Mouse (Mus musculus) liver, embryonic 15.5 days (tissue): ENCODE data around the gene Serping1. TPM values are rescaled to one million over a fixed set of nuclear protein-coding genes. Genes with fewer than 3 reads are reported as not detected.

Experiments
- ATAC-seq: fragments of 200-750 bp; cut with Nextera tagmentation; 2 replicates; pipeline ENCODE4 v1.8.0; 2017; ENCODE audit warnings: moderate number of reproducible peaks, mild to moderate bottlenecking, moderate library complexity; ENCODE audit not compliant: insufficient read depth
- H3K27ac ChIP-seq: fragments of 300-500 bp; sonication (generic); replicated peaks from 2 replicates; pipeline ENCODE4 v1.5.1; 2015; ENCODE audit warnings: mild to moderate bottlenecking, inconsistent platforms
- H3K27me3 ChIP-seq: fragments of 300-500 bp; sonication (generic); 2 replicates; pipeline ENCODE4 v1.6.1; 2015; ENCODE audit warnings: mild to moderate bottlenecking, inconsistent platforms
- H3K36me3 ChIP-seq: fragments of 300-500 bp; sonication (generic); replicated peaks from 2 replicates; pipeline ENCODE4 v1.6.1; 2015; ENCODE audit warnings: moderate library complexity, mild to moderate bottlenecking, inconsistent platforms
- H3K4me1 ChIP-seq: fragments of 300-500 bp; sonication (generic); replicated peaks from 2 replicates; pipeline ENCODE4 v1.6.1; 2015; ENCODE audit warnings: inconsistent platforms
- H3K4me2 ChIP-seq: fragments of 300-500 bp; sonication (generic); 2 replicates; pipeline ENCODE4 v1.6.1; 2015; ENCODE audit warnings: moderate library complexity, mild to moderate bottlenecking, inconsistent platforms
- H3K4me3 ChIP-seq: fragments of 300-500 bp; sonication (generic); replicated peaks from 2 replicates; pipeline ENCODE4 v1.5.1; 2015; ENCODE audit warnings: mild to moderate bottlenecking, inconsistent platforms
- H3K9ac ChIP-seq: fragments of 300-500 bp; sonication (generic); 2 replicates; pipeline ENCODE4 v1.6.1; 2015; ENCODE audit warnings: moderate library complexity, mild to moderate bottlenecking, inconsistent platforms
- H3K9me3 ChIP-seq: fragments of 300-500 bp; sonication (generic); replicated peaks from 2 replicates; pipeline ENCODE4 v1.6.1; 2016; ENCODE audit warnings: inconsistent platforms
- WGBS: fragments of 180-500 bp; shearing (Covaris S2); methylation state at CpG from one replicate; pipeline ENCODE4 v1.1.7; 2015; ENCODE audit warnings: mixed read lengths; ENCODE audit not compliant: insufficient replicate concordance; 5-methylcytosine and 5-hydroxymethylcytosine counted together
- polyA plus RNA-seq: library from polyadenylated mRNA; unstranded; fragments of >200 nt; fragmentation: Nextera tagmentation; extraction: Ambion mirVana; gene quantifications from 2 replicates; pipeline ENCODE4 v1.2.1, GENCODE M21; 2015

Serping1 gene
- polyA plus RNA-seq, 1 experiment from 2014 or later: 84.2 TPM

DNA sequence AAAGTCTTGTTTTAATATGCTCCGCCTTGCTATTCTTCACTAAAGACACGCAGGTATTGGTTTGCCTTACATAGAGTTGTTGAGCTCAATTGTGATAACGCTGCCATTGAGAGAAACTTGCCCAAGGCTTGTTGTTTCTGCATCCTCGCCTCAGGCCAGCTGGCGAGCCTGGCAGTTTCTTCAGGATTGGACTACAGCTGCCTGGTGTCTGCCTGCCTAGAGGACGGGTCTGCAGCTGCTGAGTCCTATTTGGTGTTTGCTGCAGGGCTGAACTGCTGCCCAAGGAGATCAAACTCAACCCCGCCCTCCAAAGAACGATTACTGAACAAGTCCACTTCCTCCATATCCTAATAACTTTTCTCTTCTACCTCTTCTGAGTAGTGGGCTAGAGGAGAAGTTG, 14.5 kb downstream of the Serping1 start:
- ATAC-seq: no peak
- peaks cover 31% of the 10 kb centered on the region for H3K27me3 ChIP-seq
- peaks cover 3% of the 10 kb centered on the region; the same call in 1 of the 2 replicates for H3K4me1 ChIP-seq
- H3K4me3 ChIP-seq: no peak overlapping the region
- no peaks in the 10 kb centered on the region for H3K9me3 ChIP-seq
- no peak overlapping the region for H3K9ac ChIP-seq
- H3K36me3 ChIP-seq: no peaks in the 10 kb centered on the region
- WGBS: 62% methylated on average over 8 of the region's 8 CpGs
- no peak overlapping the region for H3K27ac ChIP-seq
- H3K4me2 ChIP-seq: no peak overlapping the region

DNA sequence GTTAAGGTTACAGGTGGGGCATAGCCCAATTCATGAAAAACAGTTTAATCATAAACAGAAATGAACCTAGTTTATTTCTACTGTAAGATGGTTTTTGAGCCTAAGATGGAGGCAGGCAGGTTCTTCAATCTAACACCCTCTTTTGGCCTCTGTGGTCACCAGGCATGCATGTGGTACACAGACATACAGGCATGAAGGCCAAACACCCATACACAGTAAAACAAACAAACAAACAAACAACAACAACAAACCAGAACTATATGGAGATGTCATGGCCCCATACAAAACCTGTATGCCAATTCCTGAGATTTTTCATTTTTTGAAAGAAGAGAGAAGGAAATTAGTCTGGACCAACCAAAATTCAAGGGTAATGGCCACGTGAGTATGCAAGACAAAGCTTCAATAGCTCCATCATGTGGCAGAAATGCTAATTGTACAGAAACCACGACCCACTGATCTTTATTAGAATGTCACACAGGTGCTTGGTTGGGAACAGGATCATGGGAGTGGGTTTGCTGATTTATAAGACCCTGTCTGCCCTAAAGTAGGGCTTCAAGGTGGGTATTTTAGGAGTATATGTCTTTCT, 16.6 kb downstream of the Serping1 start:
- no peak overlapping the region for H3K4me3 ChIP-seq
- H3K9ac ChIP-seq: no peak overlapping the region
- under 1% methylated on average over 2 of the region's 2 CpGs for WGBS
- no peak overlapping the region for H3K27ac ChIP-seq
- no peaks in the 10 kb centered on the region for H3K9me3 ChIP-seq
- no peak for ATAC-seq
- H3K4me1 ChIP-seq: peaks cover 3% of the 10 kb centered on the region; the same call in 1 of the 2 replicates
- no peaks in the 10 kb centered on the region for H3K36me3 ChIP-seq
- H3K4me2 ChIP-seq: no peak overlapping the region
- peaks cover 17% of the 10 kb centered on the region for H3K27me3 ChIP-seq

DNA sequence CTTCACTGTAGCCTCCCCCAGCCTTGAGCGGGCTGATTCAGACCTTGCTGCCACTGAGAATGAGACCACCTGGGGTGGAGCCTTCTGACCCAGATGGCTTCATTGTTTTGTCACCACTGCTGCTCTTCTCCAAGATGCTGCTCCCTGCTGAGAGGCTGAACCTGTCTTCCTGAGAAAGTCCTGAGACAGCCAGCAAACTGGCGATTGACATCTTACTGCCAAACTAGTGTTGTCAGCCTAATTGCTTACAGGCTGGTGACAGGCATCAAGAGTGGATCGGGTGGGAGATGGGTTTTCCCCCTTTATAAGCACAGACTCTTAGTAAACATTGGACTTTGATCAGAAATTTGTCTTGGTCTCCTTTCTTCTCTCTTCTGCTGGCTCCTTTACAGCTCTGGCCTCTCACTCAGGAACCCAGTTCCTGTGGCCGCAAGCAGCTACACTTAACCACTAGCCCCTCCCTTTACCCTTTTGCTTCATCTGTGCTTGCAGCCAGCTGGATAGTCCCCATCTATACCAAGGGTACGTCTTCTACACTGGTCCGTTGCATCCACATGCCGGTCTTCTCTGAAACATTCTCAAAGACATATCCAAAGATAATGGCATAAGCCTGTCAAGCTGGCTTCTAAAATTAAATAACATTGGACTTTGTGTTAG, 18.1 kb downstream of the Serping1 start:
- no peak overlapping the region for H3K4me3 ChIP-seq
- no peak overlapping the region for H3K9ac ChIP-seq
- peaks cover 8% of the 10 kb centered on the region; the same call in 1 of the 2 replicates for H3K27me3 ChIP-seq
- no peak for ATAC-seq
- no peaks in the 10 kb centered on the region for H3K9me3 ChIP-seq
- peaks cover 3% of the 10 kb centered on the region; the same call in 1 of the 2 replicates for H3K4me1 ChIP-seq
- no peak overlapping the region for H3K27ac ChIP-seq
- H3K36me3 ChIP-seq: no peaks in the 10 kb centered on the region
- no peak overlapping the region for H3K4me2 ChIP-seq
- 56% methylated on average over 7 of the region's 7 CpGs for WGBS

DNA sequence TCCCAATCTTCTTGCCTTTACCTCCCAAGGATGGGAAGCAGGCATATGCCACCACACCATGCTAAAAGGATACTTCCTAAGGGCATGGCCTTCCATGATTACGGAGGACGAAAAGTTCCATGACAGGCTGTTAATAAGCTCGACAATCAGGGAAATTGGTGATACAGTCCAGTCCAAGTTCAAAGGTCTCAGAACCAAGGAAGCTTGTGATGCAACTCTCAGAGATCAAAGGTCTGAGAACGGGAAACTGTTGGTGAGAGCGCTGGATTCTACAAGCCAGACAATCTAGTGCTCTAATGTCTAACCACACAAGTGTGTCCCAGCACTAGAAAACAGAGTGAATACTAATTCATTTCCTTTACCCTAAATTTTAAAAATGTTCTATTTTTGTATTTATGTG, 19.0 kb downstream of the Serping1 start:
- Histone ChIP-seq H3K27ac (no peak overlapping the region), H3K4me1 (peaks cover 3% of the 10 kb centered on the region; the same call in 1 of the 2 replicates), H3K36me3 (no peaks in the 10 kb centered on the region), H3K4me3 (no peak overlapping the region), H3K4me2 (no peak overlapping the region), H3K9ac (no peak overlapping the region), H3K9me3 (no peaks in the 10 kb centered on the region), H3K27me3 (peaks cover 5% of the 10 kb centered on the region)
- no peak for ATAC-seq
- WGBS: 62% methylated on average over 5 of the region's 5 CpGs

DNA sequence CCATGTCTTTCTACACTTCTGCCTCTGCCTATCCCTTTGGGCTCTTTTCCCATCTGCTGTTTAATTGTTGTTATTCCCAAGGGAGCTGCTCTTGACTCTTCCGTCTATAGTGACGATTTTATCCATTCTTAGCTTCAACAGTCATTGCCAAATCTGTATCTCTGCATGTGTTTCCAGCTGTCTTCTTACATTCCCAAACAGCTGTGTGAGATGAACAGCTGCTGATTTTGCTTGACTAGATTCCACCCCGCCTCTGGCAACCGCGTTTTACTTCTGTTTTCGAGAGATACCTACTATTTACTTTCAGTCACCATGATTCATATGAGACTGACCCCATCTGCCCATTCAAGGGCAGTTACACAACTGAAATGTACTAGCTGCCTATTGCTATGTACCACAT, 25.1 kb downstream of the Serping1 start:
- no peak overlapping the region for H3K4me3 ChIP-seq
- no peak overlapping the region for H3K27ac ChIP-seq
- peaks cover 53% of the 10 kb centered on the region for H3K27me3 ChIP-seq
- ATAC-seq: no peak
- no peak overlapping the region for H3K9ac ChIP-seq
- peaks cover 9% of the 10 kb centered on the region; the same call in 1 of the 2 replicates for H3K4me1 ChIP-seq
- 60% methylated on average over 6 of the region's 6 CpGs for WGBS
- no peaks in the 10 kb centered on the region for H3K36me3 ChIP-seq
- H3K4me2 ChIP-seq: no peak overlapping the region
- no peaks in the 10 kb centered on the region for H3K9me3 ChIP-seq

DNA sequence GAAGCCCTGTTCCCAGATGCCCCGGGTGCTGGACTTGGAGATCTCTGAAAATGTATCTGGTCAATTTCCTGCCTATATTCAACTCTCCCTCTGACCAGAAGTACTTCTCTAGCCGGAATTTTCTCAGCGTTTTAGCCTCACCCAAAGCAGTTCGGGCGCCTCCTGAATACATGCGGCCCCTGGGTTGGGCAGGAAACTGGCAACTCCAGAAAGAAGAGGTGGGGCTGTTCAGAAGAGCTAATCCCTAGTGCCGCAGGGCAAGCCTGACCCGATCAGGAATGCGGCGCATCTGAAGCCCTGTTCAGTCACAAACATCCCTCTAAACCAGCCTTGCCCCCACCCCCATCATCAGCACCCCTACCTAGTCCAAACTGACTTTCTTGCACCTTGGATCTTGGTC, 31.1 kb downstream of the Serping1 start:
- Histone ChIP-seq H3K27ac (peak overlapping the region; percentile 85), H3K27me3 (peaks cover 65% of the 10 kb centered on the region), H3K4me1 (peaks cover 64% of the 10 kb centered on the region), H3K36me3 (peaks cover 25% of the 10 kb centered on the region), H3K4me3 (peak overlapping the region; percentile 69), H3K9ac (peak overlapping the region; percentile 83), H3K4me2 (peak overlapping the region; percentile 85), H3K9me3 (no peaks in the 10 kb centered on the region)
- ATAC-seq: peak; percentile 25; the same call in 1 of the 2 replicates
- 10% methylated on average over 10 of the region's 10 CpGs for WGBS

DNA sequence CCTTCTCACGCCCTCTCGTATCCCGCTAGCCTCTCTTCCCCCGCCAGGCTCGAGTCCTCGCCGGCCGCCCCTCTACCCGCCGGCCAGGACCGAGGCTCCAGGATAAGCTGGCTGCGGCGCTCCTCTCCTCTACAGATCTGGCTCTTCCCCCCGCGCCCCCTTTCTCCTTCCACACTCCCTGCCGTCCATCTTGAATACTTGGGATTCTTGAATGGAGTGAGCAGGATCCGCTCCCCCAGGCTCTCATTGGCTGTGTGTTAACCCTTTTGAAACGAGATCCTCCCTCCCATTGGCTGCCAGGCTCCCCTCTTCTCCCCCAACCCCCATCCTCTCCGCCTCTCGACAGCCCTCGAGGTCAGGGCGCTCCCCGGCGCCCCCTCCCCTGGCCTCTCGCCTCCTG, 31.7 kb downstream of the Serping1 start, which contains the start of gene Gm19426:
Gm19426 (minus strand) TSS at position 95 of the 400 bp plus-strand sequence.
- H3K27ac ChIP-seq: peak within 1 kb of the TSS; percentile 85
- H3K9ac ChIP-seq: peak within 1 kb of the TSS; percentile 83
- 1% methylated on average over 25 of the region's 25 CpGs for WGBS
- H3K4me3 ChIP-seq: peak within 1 kb of the TSS; percentile 69
- H3K27me3 ChIP-seq: peaks cover 59% of the 10 kb centered on the region
- H3K4me2 ChIP-seq: peak within 1 kb of the TSS; percentile 85
- no peaks in the 10 kb centered on the region for H3K9me3 ChIP-seq
- peaks cover 69% of the 10 kb centered on the region for H3K4me1 ChIP-seq
- ATAC-seq: peak; percentile 73
- peaks cover 31% of the 10 kb centered on the region for H3K36me3 ChIP-seq

DNA sequence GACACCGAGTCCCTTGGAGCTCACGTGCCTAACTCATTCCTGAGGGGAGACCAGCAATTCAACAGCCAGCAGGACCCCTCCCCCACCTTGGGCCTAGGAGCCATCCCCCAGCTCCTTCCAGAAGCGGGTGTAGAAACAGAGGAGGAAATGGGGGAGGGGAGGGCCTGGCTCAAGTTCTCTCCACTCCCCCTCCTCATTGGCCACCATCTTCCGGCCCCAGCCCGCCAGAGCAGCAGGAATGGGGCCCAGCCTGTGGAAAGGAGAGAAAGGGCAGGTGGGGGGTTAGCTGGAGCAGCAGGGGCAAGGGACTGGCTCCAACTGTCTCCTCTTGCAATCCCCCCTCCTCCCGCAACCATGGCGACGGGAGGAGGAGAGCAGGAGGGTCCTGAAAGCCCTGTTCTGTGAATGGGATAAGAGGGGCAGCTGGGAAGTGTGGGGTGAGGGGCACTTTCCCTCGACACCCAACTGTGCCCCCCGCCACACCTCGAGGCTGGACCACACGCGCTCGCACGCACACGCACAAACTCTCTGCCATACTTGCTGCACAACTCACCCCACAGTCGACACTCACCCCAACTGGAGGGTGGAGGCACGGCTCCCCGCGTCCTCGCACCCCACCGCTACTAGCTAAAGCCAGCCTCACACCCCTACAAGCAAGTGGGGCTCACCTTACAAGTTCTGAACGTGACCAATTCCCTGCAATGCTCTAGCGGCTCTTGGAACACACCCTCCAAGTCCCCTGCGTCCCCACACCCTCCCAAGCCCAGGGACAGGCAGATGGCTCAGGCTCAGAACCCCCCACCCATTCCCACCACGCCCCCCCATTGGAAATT, 32.6 kb downstream of the Serping1 start:
- peaks cover 40% of the 10 kb centered on the region for H3K36me3 ChIP-seq
- peaks cover 78% of the 10 kb centered on the region for H3K4me1 ChIP-seq
- peaks cover 53% of the 10 kb centered on the region for H3K27me3 ChIP-seq

DNA sequence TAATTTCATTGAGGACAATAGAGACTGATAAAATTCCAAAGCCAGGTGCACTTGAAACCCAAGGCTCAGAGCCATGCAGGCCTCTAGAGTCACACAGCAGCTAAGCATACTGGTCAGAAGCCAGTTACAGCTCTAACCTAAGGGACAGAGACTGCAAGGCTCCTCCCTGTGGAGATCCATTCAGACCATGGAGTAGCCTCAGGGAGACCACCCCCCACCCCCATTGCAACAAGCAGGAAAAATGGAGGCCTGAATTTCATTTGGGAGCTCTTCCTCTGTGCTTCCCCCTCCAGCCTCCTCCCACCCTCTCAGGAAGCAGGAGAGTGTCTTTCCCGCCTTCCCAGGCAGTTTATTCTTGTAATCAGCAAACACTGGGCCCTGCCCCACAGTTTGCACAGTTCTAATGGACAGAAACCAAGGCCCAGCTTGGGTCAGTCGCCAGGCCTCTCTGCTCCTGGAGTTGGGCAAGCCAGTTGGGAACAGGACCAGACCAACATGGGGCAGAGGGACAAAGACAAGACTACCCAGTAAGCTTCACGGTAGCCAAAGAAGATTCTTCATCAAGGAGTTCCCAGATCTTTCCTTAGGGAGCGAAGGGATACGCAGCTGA, 33.3 kb downstream of the Serping1 start:
- Histone ChIP-seq H3K4me1 (peaks cover 81% of the 10 kb centered on the region), H3K27me3 (peaks cover 57% of the 10 kb centered on the region), H3K9ac (peak overlapping the region; percentile 83; the same call in 1 of the 2 replicates), H3K9me3 (no peaks in the 10 kb centered on the region), H3K27ac (peak overlapping the region; percentile 85), H3K36me3 (peaks cover 47% of the 10 kb centered on the region), H3K4me3 (peak overlapping the region; percentile 69), H3K4me2 (peak overlapping the region; percentile 85)
- 41% methylated on average over 5 of the region's 5 CpGs for WGBS
- ATAC-seq: 0 out of 2 replicates have a peak, but pooled peaks have one; percentile 2

More for the DNA sequence above, 32.6 kb downstream of the Serping1 start:
- peak overlapping the region; percentile 83 for H3K9ac ChIP-seq
- WGBS: 9% methylated on average over 25 of the region's 26 CpGs
- H3K27ac ChIP-seq: peak overlapping the region; percentile 85
- no peaks in the 10 kb centered on the region for H3K9me3 ChIP-seq
- peak overlapping the region; percentile 69 for H3K4me3 ChIP-seq
- peak overlapping the region; percentile 85 for H3K4me2 ChIP-seq
- peak; percentile 14 for ATAC-seq

DNA sequence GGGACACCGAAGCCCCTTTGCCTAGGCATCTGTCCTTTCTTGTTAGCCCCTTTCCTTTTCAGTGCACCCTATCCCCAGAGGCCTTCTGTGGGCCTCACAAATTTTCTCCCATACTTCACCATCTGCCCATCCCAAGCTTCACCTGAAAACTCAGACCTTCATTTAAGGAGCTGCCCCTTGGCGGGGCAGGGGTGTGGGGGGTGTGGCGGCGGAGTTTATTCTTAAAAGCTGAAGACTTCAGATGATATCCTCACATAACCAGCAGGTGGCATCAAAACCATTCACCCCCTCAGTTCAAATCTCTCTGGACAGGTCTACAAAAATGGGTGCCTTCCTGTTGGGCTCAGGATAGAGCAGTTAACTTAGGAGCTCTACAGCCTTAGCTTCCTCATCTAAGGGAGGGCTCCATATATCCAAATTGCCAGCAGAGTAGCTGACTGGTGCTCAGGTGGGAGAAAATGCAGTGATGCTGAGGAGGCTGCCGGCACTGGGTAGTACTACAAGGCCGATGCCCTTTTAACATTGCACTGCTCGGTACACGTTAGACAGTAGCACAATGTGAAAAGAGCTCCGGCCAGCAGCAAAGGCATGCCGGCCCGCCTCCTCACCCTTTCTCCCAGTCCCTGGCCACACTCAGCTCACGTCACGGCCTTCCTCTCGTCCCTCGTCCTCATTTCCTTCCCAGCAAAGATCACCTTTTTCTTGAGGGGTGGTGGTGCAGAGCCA, 34.5 kb downstream of the Serping1 start:
- WGBS: 72% methylated on average over 15 of the region's 15 CpGs
- no peak overlapping the region for H3K4me3 ChIP-seq
- peaks cover 56% of the 10 kb centered on the region for H3K27me3 ChIP-seq
- ATAC-seq: no peak
- H3K9ac ChIP-seq: no peak overlapping the region
- H3K36me3 ChIP-seq: peaks cover 58% of the 10 kb centered on the region
- no peaks in the 10 kb centered on the region for H3K9me3 ChIP-seq
- 0 out of 2 replicates have a peak overlapping the region, but pooled peaks have one; percentile 12 for H3K4me2 ChIP-seq
- H3K4me1 ChIP-seq: peaks cover 88% of the 10 kb centered on the region
- H3K27ac ChIP-seq: peak overlapping the region; percentile 85
